Mouse (Mus musculus): Measurements from ENCODE around the gene Ccz1.
"Not testable (repeated sequence)": the region's sequence is repeated elsewhere in the genome, so short reads cannot be mapped to it uniquely, and the experiment has no call there.

The Ccz1 gene

DNA sequence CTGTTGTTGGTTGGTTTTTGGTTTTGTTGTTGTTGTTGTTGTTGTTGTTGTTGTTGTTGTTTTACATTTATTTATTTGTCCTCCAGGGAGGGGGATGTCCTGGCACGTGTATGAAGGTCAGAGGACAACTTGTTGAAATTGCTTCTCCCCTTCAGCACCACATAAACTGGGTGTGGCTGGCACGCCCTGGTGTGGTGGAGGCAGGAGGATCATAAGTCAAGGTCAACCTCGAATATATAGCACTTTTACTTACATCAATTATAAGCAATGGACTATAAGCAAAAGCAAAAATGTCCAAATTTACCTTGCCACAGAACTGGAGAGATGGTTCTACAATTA is 604 bp upstream of the Ccz1 start:
- Histone ChIP-seq H3K9me3 (ENCODE audit: low read length) (no peaks in the 10 kb centered on the region), H3K4me1 (replicated peaks; ENCODE audit: low read depth, low read length) (peaks cover 8% of the 10 kb centered on the region), H3K4me3 (replicated peaks; ENCODE audit: low read length) (peak overlapping the region; percentile 96), H3K36me3 (ENCODE audit: insufficient read depth, low read length) (peaks cover 25% of the 10 kb centered on the region), H3K27me3 (ENCODE audit: insufficient read depth, low read length) (no peaks in the 10 kb centered on the region)
- TF ChIP-seq CTCF (conservative IDR thresholded peaks at IDR 0.05; ENCODE audit: low read length) (no peak), POU5F1 (IDR thresholded peaks at IDR 0.05; ENCODE audit: borderline replicate concordance, low read length) (no peak), NANOG (IDR thresholded peaks at IDR 0.05; ENCODE audit: borderline replicate concordance, low read length) (no peak)

DNA sequence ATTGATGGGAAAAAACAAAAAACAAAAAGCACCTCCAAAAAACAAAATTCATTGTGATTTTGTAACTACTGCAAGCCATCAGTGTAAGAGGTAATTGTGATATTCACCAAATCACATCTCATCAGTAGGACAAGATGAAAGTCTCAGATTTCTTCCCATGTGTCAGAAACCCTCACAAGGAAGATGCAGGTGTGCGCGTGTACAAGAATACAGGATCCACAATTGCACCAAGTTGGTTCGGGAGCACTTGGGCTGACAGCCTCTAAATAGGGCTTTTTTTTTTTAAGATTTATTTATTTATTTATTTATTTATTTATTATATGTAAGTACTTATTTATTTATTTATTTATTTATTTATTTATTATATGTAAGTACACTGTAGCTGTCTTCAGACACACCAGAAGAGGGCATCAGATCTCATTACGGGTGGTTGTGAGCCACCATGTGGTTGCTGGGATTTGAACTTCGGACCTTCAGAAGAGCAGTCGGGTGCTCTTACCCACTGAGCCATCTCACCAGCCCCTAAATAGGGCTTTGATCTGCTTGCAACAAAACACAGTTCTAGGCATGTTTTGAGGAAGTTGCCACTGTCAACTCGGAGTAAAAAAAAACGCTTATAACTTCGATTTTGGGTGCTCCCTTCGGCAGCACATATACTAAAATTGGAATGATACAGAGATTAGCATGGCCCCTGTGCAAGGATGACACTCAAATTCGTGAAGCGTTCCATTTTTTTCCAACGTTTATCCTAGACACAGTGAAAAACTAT is 1.1 kb downstream of the Ccz1 start:
- Histone ChIP-seq H3K4me3 (replicated peaks; ENCODE audit: low read length) (peak overlapping the region; percentile 96), H3K36me3 (ENCODE audit: insufficient read depth, low read length) (peaks cover 40% of the 10 kb centered on the region)
- H3K27me3 ChIP-seq (ENCODE audit: insufficient read depth, low read length); H3K4me1 ChIP-seq (replicated peaks; ENCODE audit: low read depth, low read length); H3K9me3 ChIP-seq (ENCODE audit: low read length): not testable (repeated sequence)

DNA sequence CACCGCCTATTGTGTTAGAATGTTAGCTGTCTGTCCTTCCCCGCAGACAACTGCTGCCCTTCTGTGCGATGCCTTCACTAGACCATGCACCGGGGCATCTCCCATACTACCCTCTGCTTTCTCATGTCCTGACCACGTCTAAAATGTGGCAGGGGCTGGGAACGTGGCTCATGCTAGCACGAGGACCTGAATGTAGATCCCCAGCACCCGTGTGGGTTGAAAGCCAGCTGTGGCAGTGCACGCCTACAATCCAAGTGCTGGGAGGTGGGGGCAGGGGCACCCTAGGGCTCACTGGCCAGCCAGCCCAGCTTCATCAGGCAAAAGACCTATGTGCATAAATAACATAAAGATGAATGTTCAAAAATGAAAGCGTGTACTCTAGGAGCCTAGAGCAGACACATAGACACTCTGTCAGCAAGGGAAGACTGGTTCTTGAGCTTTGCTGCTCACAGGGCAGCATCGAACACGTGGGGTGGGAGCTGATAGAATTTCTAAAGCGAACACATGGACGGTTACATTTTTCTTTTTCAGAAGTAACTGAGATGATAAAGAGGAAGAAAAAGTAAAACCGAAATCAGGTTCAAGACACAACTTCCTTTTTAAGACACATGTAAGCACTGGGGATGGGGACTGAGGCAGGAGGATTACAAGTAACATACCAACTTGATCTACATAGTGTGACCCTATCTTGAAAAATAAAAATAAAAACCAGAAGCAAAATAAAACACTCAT is 12.1 kb downstream of the Ccz1 start:
- no peaks in the 10 kb centered on the region for H3K27me3 ChIP-seq (ENCODE audit: insufficient read depth, low read length)
- H3K9me3 ChIP-seq (ENCODE audit: low read length), result no peaks in the 10 kb centered on the region
- no peak for TF ChIP-seq POU5F1 (IDR thresholded peaks at IDR 0.05; ENCODE audit: borderline replicate concordance, low read length)
- TF ChIP-seq NANOG (IDR thresholded peaks at IDR 0.05; ENCODE audit: borderline replicate concordance, low read length), result no peak
- TF ChIP-seq CTCF (conservative IDR thresholded peaks at IDR 0.05; ENCODE audit: low read length), result no peak
- H3K36me3 ChIP-seq (ENCODE audit: insufficient read depth, low read length), result peaks cover 93% of the 10 kb centered on the region
- no peak overlapping the region for H3K4me3 ChIP-seq (replicated peaks; ENCODE audit: low read length)
- H3K4me1 ChIP-seq (replicated peaks; ENCODE audit: low read depth, low read length), result peaks cover 14% of the 10 kb centered on the region

DNA sequence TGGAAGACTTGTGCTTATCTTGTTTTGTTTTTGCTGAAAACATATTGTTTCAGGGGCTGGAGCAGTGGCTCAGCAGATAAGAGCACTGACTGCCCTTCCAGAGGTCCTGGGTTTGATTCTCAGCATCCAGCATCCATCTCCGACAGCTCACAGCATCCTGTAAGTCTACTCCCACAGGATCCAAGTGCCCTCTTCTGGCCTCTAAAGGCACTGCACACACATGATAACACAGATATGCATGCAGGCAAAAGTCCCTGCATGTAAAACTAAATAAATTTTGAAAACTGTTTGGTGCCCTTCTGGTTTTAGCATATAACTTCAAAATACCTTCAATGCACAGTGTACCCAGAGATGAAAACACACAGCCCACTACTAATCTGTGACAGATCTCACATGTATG is 15.3 kb downstream of the Ccz1 start:
- no peaks in the 10 kb centered on the region for H3K27me3 ChIP-seq (ENCODE audit: insufficient read depth, low read length)
- H3K36me3 ChIP-seq (ENCODE audit: insufficient read depth, low read length), result peaks cover 97% of the 10 kb centered on the region
- peaks cover 27% of the 10 kb centered on the region for H3K4me1 ChIP-seq (replicated peaks; ENCODE audit: low read depth, low read length)
- H3K4me3 ChIP-seq (replicated peaks; ENCODE audit: low read length), result no peak overlapping the region
- TF ChIP-seq POU5F1 (IDR thresholded peaks at IDR 0.05; ENCODE audit: borderline replicate concordance, low read length) (no peak), CTCF (conservative IDR thresholded peaks at IDR 0.05; ENCODE audit: low read length) (peak; percentile 72)
- no peaks in the 10 kb centered on the region for H3K9me3 ChIP-seq (ENCODE audit: low read length)

DNA sequence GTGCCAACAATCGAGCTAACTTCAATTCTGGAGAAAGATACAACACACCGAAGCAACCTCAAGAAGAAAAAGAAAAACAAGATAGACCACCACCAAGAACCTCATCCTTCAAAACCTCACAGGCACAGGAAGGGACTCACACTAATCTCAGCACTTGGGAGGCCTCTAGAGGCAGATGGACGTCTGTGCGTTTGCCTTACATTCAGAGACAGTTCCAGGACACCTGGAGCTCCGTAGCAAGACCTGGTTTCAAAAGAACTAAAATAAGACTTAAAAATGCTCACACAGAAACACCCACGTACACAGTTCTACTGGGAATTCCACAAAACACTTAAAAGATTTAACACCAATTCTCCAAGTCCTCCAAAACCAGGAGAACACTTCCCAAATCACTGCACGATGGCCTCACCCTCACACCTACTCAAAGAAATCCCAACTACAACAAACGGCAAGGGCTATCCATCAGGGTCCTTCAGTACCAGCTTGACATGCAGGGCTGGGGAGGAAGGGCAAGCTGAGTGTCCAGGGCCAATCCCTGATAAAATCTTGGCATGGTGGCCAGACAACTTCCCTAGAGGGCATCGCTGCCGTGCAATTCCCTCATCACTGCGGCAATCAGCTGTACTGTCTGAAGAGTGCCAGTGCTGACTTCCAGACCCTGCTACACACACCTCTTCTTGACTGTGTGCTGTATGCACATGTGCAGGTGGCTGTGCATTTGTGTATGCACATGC is 19.9 kb downstream of the Ccz1 start:
- Histone ChIP-seq H3K36me3 (ENCODE audit: insufficient read depth, low read length) (peaks cover 98% of the 10 kb centered on the region), H3K4me1 (replicated peaks; ENCODE audit: low read depth, low read length) (peaks cover 44% of the 10 kb centered on the region), H3K9me3 (ENCODE audit: low read length) (no peaks in the 10 kb centered on the region), H3K27me3 (ENCODE audit: insufficient read depth, low read length) (no peaks in the 10 kb centered on the region), H3K4me3 (replicated peaks; ENCODE audit: low read length) (no peak overlapping the region)
- TF ChIP-seq NANOG (IDR thresholded peaks at IDR 0.05; ENCODE audit: borderline replicate concordance, low read length) (no peak), POU5F1 (IDR thresholded peaks at IDR 0.05; ENCODE audit: borderline replicate concordance, low read length) (no peak), CTCF (conservative IDR thresholded peaks at IDR 0.05; ENCODE audit: low read length) (0 out of 2 replicates have a peak, but pooled peaks have one; percentile 7)

DNA sequence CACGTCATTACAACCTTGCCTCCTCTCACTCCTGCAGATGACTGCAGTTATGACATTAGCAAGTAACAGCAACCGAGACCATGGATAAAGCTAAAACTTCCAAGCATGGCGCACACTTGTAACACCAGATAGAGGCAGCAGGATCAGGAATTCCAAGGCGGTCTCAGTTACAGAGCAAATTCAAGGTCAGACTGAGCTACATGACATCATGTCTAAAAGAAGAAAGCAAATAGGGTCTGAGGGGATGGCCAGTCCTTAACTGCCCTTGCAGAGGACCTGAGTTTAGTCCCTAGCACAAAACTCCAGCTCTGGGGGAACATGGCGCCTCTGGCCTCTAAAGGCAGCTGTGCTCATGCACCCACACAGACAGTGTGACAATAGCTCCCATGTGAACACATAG is 20.8 kb downstream of the Ccz1 start:
- no peak overlapping the region for H3K4me3 ChIP-seq (replicated peaks; ENCODE audit: low read length)
- peaks cover 44% of the 10 kb centered on the region for H3K4me1 ChIP-seq (replicated peaks; ENCODE audit: low read depth, low read length)
- H3K36me3 ChIP-seq (ENCODE audit: insufficient read depth, low read length), result peaks cover 98% of the 10 kb centered on the region
- no peaks in the 10 kb centered on the region for H3K9me3 ChIP-seq (ENCODE audit: low read length)
- no peaks in the 10 kb centered on the region for H3K27me3 ChIP-seq (ENCODE audit: insufficient read depth, low read length)
- no peak for TF ChIP-seq POU5F1 (IDR thresholded peaks at IDR 0.05; ENCODE audit: borderline replicate concordance, low read length)
- no peak for TF ChIP-seq NANOG (IDR thresholded peaks at IDR 0.05; ENCODE audit: borderline replicate concordance, low read length)
- TF ChIP-seq CTCF (conservative IDR thresholded peaks at IDR 0.05; ENCODE audit: low read length), result no peak

DNA sequence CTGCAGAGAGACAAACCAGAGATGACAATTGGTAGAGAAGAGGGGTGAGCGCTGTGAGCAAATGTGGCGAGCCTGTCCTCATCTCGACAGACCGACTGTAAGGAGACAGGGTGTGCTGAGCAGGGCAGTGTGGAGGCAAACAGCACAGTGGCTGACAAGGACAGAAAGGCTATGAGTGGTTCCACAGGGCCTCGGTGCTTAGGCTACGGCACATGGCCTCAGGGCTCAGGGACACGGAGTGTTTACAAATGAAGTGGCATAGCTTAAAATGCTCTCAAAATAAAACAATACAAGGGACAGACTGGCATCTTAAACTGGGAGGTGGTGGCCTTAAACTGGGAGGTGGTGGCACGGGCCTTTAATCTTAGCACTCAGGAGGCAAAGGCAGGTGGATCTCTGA is 21.4 kb downstream of the Ccz1 start:
- H3K9me3 ChIP-seq (ENCODE audit: low read length), result no peaks in the 10 kb centered on the region
- no peak overlapping the region for H3K4me3 ChIP-seq (replicated peaks; ENCODE audit: low read length)
- TF ChIP-seq NANOG (IDR thresholded peaks at IDR 0.05; ENCODE audit: borderline replicate concordance, low read length) (no peak), POU5F1 (IDR thresholded peaks at IDR 0.05; ENCODE audit: borderline replicate concordance, low read length) (no peak), CTCF (conservative IDR thresholded peaks at IDR 0.05; ENCODE audit: low read length) (no peak)
- H3K4me1 ChIP-seq (replicated peaks; ENCODE audit: low read depth, low read length), result peaks cover 44% of the 10 kb centered on the region
- peaks cover 98% of the 10 kb centered on the region for H3K36me3 ChIP-seq (ENCODE audit: insufficient read depth, low read length)
- H3K27me3 ChIP-seq (ENCODE audit: insufficient read depth, low read length), result no peaks in the 10 kb centered on the region

DNA sequence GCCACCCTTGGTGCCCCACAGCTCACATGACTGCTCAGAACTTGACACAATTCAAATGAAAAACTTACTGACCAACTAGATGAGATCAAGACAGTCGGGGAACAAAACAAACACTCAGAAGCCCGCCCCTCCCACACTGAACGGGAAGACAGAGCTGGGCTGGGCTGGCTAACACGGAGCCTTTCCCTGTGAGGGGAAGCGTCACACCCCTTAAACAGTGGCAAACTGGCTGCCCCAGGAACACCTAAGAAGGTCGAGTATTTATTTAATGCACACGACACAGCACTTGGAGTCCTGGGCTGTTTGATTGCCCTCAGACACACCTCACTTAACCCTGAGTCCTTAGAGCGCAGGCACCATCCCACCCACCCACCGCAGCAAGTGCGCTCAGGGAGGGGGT is 22.0 kb downstream of the Ccz1 start:
- Histone ChIP-seq H3K4me1 (replicated peaks; ENCODE audit: low read depth, low read length) (peaks cover 41% of the 10 kb centered on the region), H3K27me3 (ENCODE audit: insufficient read depth, low read length) (no peaks in the 10 kb centered on the region), H3K36me3 (ENCODE audit: insufficient read depth, low read length) (peaks cover 98% of the 10 kb centered on the region), H3K4me3 (replicated peaks; ENCODE audit: low read length) (no peak overlapping the region), H3K9me3 (ENCODE audit: low read length) (no peaks in the 10 kb centered on the region)
- TF ChIP-seq NANOG (IDR thresholded peaks at IDR 0.05; ENCODE audit: borderline replicate concordance, low read length) (no peak), POU5F1 (IDR thresholded peaks at IDR 0.05; ENCODE audit: borderline replicate concordance, low read length) (no peak)
